Mouse (Mus musculus): Measurements from ENCODE around the gene Mob3b.

GRCm38 (mm10) chr4:35084060-35084459 is 73.2 kb downstream of the Mob3b start:
- TF ChIP-seq CTCF (IDR thresholded peaks at IDR 0.05; ENCODE audit: low read depth, low read length) = no peak
- no peak for TF ChIP-seq POLR2A (IDR thresholded peaks at IDR 0.05; ENCODE audit: extremely low read depth, insufficient read depth, low read length)

Measured in liver, adult 2 months (tissue).